Mouse (Mus musculus) hindbrain, embryonic 12.5 days (tissue): ENCODE data around the gene Chadl. TPM values are rescaled to one million over a fixed set of nuclear protein-coding genes. Genes with fewer than 3 reads are reported as not detected.
A peak's percentile ranks its signal among the peaks of the same experiment; 100 is the strongest.

Source experiments
- ATAC-seq: fragments of 200-750 bp; cut with Nextera tagmentation; 2 replicates; pipeline ENCODE4 v1.8.0; 2017; ENCODE audit warnings: moderate TSS enrichment; ENCODE audit not compliant: low FRiP score
- H3K27ac ChIP-seq: fragments of 300-500 bp; sonication (generic); 2 replicates; pipeline ENCODE4 v1.5.1; 2016; ENCODE audit warnings: mild to moderate bottlenecking
- H3K27me3 ChIP-seq: fragments of 300-500 bp; sonication (generic); 2 replicates; pipeline ENCODE4 v1.6.1; 2016; ENCODE audit warnings: mild to moderate bottlenecking
- H3K36me3 ChIP-seq: fragments of 300-500 bp; sonication (generic); 2 replicates; pipeline ENCODE4 v1.6.1; 2016; ENCODE audit warnings: mild to moderate bottlenecking
- H3K4me1 ChIP-seq: fragments of 300-500 bp; sonication (generic); 2 replicates; pipeline ENCODE4 v1.6.1; 2016
- H3K4me2 ChIP-seq: fragments of 300-500 bp; sonication (generic); replicated peaks from 2 replicates; pipeline ENCODE4 v1.6.1; 2016; ENCODE audit warnings: mild to moderate bottlenecking
- H3K4me3 ChIP-seq: fragments of 300-500 bp; sonication (generic); 2 replicates; pipeline ENCODE4 v1.5.1; 2016; ENCODE audit warnings: mild to moderate bottlenecking
- H3K9ac ChIP-seq: fragments of 300-500 bp; sonication (generic); 2 replicates; pipeline ENCODE4 v1.6.1; 2016; ENCODE audit warnings: mild to moderate bottlenecking, moderate library complexity
- H3K9me3 ChIP-seq: fragments of 300-500 bp; sonication (generic); replicated peaks from 2 replicates; pipeline ENCODE4 v1.6.1; 2016; ENCODE audit warnings: mild to moderate bottlenecking
- WGBS: fragments of 180-500 bp; shearing (Covaris S2); methylation state at CpG from one replicate; pipeline ENCODE4 v1.1.7; 2016; 5-methylcytosine and 5-hydroxymethylcytosine counted together
- polyA plus RNA-seq: library from polyadenylated mRNA; unstranded; fragments of >200 nt; fragmentation: Nextera tagmentation; extraction: Ambion mirVana; gene quantifications from 2 replicates; pipeline ENCODE4 v1.2.1, GENCODE M21; 2016

Gene Chadl
- polyA plus RNA-seq, 1 experiment from 2014 or later = 9.0 TPM

DNA sequence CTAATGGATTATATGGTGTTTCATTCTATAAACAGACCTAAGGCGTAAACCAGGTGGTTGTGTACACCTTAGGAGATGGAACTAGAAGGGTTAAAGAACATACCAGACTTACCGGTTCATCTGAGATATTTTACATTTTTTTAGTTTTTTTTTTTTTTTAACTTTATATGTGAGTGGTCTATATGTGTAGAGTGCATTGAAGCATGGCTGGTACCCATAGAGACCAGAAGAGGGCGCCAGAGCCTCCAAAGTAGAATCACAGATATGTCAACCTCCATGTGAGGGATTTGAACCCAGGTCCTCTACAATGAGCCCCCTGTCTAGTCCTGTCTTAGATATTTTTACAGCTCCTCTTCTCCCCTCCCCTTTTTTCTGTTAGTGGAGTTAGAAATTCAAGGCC lies 760 bp upstream of the Chadl start:
- Histone ChIP-seq H3K27ac (no peak overlapping the region), H3K36me3 (peaks cover under 1% of the 10 kb centered on the region; the same call in 1 of the 2 replicates), H3K4me3 (no peak overlapping the region), H3K4me1 (peaks cover 15% of the 10 kb centered on the region), H3K4me2 (no peak overlapping the region), H3K9ac (no peak overlapping the region), H3K9me3 (no peaks in the 10 kb centered on the region), H3K27me3 (peaks cover 35% of the 10 kb centered on the region)
- WGBS = 47% methylated on average over 3 of the region's 3 CpGs
- ATAC-seq = no peak

DNA sequence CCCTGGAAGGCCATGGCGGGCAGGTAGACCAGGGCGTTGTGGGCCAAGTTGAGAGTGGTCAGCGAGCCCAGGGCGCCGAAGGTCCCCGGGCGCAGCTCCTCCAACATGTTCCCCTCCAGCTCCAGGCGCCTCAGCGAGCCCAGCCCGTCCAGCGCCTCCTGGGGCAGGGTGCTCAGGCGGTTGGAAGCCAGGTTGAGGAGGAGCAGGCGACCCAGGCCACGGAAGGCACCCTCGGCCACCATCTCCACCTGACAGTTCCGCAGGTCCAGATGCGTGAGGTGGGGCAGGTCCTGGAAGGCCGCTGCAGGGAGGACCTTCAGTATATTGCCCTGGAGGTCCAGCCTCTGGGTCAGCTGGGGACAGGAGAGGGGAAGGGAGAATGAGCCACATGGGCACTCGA lies 2.2 kb downstream of the Chadl start:
- Histone ChIP-seq H3K36me3 (no peaks in the 10 kb centered on the region; the same call in 1 of the 2 replicates), H3K4me2 (peak overlapping the region; percentile 97), H3K4me1 (peaks cover 15% of the 10 kb centered on the region), H3K4me3 (peak overlapping the region; percentile 56), H3K27ac (no peak overlapping the region), H3K9me3 (no peaks in the 10 kb centered on the region), H3K27me3 (peaks cover 49% of the 10 kb centered on the region), H3K9ac (peak overlapping the region; percentile 68)
- peak; percentile 16; the same call in 1 of the 2 replicates for ATAC-seq
- 27% methylated on average over 19 of the region's 19 CpGs for WGBS

DNA sequence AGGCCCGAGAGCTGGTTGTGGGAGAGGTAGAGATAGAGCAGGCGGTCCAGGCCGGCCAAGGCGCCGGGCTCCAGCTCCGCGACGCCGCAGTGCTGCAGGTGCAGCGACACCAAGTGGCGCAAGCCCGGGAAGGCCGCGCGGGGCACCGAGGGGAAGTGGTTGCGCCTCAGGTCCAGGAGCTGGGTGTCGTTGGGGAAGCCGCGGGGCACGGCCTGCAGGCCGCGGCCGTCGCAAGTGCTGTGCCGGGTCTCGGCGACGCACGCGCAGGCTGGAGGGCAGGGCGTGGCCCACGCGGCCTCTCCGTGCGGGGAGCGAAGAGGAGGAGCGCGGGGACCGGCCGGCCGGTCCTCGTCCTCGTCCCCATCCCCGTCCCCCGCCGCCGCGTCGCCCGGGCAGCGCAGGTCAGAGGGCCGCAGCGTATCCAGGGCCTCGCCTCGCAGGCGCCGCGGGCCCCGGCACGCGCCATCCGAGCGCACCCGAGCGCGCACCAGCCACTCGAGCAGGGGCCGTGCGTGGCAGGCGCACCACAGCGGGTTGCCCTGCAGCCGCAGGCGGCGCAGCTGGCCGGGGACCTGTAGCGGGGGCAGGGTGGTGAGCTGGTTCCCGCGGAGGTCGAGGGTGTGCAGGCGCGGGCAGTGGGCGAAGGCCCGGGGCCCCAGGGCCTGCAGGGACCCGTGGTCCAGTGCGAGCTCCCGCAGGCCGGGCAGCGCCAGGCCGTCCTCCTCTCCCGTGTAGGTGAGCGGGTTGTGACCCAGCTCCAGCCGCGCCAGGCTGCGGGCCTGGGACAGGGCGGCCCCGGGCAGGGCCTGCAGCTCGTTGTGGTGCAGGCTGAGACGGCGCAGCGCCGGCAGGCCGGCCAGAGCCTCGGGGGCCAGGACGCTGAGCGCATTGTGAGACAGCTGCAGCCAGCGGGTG lies 2.9 kb downstream of the Chadl start:
- H3K4me3 ChIP-seq = peak overlapping the region; percentile 56
- peaks cover 15% of the 10 kb centered on the region for H3K4me1 ChIP-seq
- peak overlapping the region; percentile 97 for H3K4me2 ChIP-seq
- H3K27ac ChIP-seq = no peak overlapping the region; the same call in 1 of the 2 replicates
- peak; percentile 78 for ATAC-seq
- H3K9me3 ChIP-seq = no peaks in the 10 kb centered on the region
- no peaks in the 10 kb centered on the region; the same call in 1 of the 2 replicates for H3K36me3 ChIP-seq
- under 1% methylated on average over 99 of the region's 107 CpGs for WGBS
- H3K27me3 ChIP-seq = peaks cover 49% of the 10 kb centered on the region
- H3K9ac ChIP-seq = peak overlapping the region; percentile 68

DNA sequence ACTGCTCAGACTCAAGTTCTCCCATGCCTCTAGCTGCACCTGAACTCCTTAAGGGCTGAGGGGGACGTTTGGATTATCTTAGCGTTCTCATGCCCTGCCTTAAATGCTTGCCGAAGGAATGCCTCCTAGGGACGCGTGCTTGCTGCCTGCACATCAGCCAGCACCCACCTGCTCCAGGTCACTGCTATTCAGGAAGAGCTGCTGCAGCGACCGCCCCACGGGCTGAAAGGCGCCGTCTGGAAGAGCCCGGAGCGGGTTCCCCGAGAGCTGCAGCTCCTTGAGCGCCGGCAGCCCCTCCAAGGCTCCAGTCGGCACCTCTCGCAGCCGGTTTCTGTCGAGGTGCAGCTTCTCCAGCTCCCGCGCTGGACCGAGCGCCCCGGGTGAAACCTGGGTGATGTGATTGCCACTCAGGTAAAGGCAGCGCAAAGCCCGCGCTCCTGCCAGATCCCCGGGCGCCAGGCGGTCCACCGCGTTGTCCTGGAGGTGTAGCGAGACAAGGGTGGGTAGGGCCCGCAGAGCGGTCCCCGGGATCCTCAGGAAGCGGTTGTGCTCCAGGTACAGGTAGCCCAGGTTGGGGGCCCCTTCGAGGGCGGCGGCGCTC lies 3.6 kb downstream of the Chadl start:
- Histone ChIP-seq H3K4me1 (peaks cover 15% of the 10 kb centered on the region), H3K9ac (peak overlapping the region; percentile 68), H3K4me2 (peak overlapping the region; percentile 97), H3K4me3 (peak overlapping the region; percentile 56), H3K27me3 (peaks cover 49% of the 10 kb centered on the region), H3K27ac (no peak overlapping the region), H3K9me3 (no peaks in the 10 kb centered on the region), H3K36me3 (peaks cover 4% of the 10 kb centered on the region)
- ATAC-seq = peak; percentile 11; the same call in 1 of the 2 replicates
- 4% methylated on average over 41 of the region's 41 CpGs for WGBS

DNA sequence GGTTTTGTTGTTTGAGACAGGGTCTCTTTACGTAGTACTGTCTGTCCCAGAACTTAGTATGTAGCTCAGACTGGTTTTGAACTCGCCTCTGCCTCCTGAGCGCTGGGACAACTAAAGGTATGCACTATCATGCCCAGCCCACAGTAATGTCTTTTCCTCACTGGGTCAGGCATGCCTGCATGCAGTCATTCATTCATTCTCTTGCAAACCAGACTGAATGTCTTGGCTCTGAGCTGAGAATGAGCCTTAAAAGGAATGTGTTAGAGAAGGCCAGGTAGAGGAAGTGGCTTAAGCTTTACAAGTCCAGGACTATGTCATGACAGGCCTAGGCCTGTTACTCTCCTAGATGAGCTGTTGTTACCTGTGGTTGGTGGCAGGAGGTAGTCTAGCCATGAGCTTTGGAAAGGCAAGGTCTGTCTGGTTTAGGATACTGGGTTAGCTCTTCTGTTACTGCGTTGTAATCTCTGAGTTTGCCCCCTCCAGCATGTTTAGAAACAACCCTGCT lies 16.7 kb downstream of the Chadl start:
- Histone ChIP-seq H3K4me3 (no peak overlapping the region), H3K4me2 (no peak overlapping the region), H3K9ac (no peak overlapping the region), H3K27me3 (no peaks in the 10 kb centered on the region), H3K27ac (no peak overlapping the region), H3K36me3 (peaks cover 80% of the 10 kb centered on the region), H3K9me3 (no peaks in the 10 kb centered on the region), H3K4me1 (no peaks in the 10 kb centered on the region)
- ATAC-seq = no peak
- 98% methylated on average over 4 of the region's 4 CpGs for WGBS

DNA sequence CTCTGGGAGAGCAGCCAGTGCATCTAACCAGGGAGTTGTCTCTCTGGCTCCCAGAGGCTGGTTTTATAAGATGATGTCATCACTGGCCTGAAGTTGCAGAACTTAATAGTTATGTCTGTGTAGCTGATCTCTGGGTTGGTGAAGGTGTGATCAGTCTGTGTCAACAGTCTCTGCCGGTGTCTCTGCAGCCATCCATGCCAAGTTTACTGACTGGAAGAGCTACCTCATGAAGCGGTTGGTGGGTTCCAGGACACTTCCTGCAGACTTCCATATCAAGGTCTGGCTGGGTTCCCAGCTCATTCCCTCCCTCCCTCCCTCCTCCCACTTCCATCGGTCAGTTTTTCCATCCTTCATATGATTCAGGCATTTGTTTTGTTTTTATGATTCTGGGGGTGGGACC lies 20.4 kb downstream of the Chadl start:
- no peaks in the 10 kb centered on the region for H3K27me3 ChIP-seq
- H3K9me3 ChIP-seq = no peaks in the 10 kb centered on the region
- no peak for ATAC-seq
- H3K4me2 ChIP-seq = no peak overlapping the region
- no peak overlapping the region for H3K4me3 ChIP-seq
- H3K4me1 ChIP-seq = no peaks in the 10 kb centered on the region
- 76% methylated on average over 3 of the region's 3 CpGs for WGBS
- H3K36me3 ChIP-seq = peaks cover 64% of the 10 kb centered on the region
- H3K27ac ChIP-seq = no peak overlapping the region
- H3K9ac ChIP-seq = no peak overlapping the region

DNA sequence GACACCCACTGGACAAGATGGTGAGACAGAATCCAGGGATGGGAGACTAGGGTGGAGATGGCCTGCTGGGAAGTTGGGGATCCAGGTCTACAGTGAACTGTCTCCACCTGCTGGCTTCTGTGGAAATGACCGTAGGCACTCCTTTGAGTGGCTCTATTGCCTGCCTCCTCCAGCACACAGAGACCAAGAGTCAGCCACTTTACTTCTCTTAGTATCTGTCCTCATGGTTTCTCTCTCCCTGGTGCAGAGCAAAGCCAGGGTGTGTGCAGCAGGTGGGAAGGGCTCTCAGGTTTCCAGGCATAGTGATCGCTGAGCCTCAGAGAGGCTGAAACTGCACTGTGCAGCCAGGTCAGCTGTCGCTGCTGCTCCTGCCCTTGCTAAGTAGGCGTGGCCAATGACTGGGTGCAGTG lies 26.9 kb downstream of the Chadl start:
- ATAC-seq = no peak
- H3K36me3 ChIP-seq = peaks cover 58% of the 10 kb centered on the region
- no peak overlapping the region for H3K4me3 ChIP-seq
- no peaks in the 10 kb centered on the region for H3K27me3 ChIP-seq
- H3K4me1 ChIP-seq = peaks cover under 1% of the 10 kb centered on the region; the same call in 1 of the 2 replicates
- H3K9ac ChIP-seq = no peak overlapping the region
- H3K4me2 ChIP-seq = no peak overlapping the region
- WGBS = 79% methylated on average over 4 of the region's 4 CpGs
- H3K27ac ChIP-seq = no peak overlapping the region
- H3K9me3 ChIP-seq = no peaks in the 10 kb centered on the region

DNA sequence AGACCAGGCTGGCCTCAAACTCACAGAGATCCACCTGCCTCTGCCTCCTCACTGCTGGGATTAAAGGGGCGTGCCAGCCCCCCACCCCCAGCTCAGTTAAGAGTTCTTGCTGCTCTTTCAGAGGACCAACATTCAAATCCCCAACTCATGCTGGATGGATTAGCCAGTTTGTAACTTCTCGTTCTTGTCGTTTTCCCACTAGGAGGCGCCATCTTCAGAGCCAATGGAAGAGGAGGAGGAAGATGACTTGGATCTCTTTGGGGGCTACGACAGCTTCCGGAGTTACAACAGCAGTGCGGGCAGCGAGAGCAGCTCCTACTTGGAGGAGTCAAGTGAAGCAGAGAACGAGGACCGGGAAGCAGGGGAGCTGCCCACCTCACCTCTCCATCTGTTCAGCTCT lies 30.1 kb downstream of the Chadl start:
- H3K9ac ChIP-seq = no peak overlapping the region
- ATAC-seq = no peak
- no peak overlapping the region for H3K27ac ChIP-seq
- H3K36me3 ChIP-seq = peaks cover 39% of the 10 kb centered on the region
- H3K27me3 ChIP-seq = no peaks in the 10 kb centered on the region
- H3K9me3 ChIP-seq = no peaks in the 10 kb centered on the region
- WGBS = 86% methylated on average over 10 of the region's 10 CpGs
- H3K4me1 ChIP-seq = peaks cover 10% of the 10 kb centered on the region
- no peak overlapping the region for H3K4me3 ChIP-seq
- no peak overlapping the region for H3K4me2 ChIP-seq

DNA sequence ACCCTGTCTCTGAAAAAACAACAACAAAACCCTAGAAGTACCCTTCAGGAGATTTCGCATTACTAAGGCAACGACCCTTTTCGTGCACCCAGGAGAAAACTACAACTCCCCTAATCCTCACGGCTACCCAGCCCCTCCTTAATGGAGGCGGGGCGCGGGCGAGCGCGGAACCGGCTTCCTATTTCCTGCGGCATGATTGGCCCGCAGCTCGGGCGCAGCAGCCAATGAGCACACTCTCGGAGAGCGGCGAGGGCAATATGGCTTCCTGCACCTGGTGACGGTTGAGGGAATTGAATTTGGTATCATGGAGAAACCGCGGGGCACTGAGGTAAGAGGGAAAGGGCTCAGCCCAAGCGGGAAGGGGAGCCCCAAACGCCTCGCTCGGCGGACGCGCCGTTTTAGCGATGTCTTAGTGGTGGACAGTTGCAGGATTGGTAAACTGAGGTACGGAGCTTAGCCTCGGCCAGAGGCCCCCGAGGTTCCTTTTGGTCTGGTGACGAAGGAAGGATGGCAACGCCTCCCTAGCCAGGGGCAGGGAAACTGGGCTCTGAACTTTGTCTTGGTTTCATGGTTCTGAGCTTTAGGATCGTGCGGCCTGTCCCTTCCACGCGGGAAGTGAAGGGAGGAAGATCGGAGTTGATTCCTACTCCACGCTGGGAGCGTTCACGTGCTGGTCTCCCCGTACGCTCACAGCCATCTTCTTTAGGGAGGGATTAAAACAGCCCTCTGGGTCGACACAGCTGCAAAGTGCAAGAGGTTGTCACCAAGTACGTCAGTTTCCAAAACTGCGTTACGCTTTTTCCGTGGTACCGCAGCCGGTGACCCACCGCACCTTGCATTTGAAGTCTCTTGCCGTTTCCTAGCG lies 33.2 kb downstream of the Chadl start, which contains the start of gene L3mbtl2:
Gene L3mbtl2, plus strand, starts transcription at position 193 of the 865 bp plus-strand sequence.
- under 1% methylated on average over 55 of the region's 55 CpGs for WGBS
- H3K9me3 ChIP-seq = no peaks in the 10 kb centered on the region
- H3K27me3 ChIP-seq = no peaks in the 10 kb centered on the region

DNA sequence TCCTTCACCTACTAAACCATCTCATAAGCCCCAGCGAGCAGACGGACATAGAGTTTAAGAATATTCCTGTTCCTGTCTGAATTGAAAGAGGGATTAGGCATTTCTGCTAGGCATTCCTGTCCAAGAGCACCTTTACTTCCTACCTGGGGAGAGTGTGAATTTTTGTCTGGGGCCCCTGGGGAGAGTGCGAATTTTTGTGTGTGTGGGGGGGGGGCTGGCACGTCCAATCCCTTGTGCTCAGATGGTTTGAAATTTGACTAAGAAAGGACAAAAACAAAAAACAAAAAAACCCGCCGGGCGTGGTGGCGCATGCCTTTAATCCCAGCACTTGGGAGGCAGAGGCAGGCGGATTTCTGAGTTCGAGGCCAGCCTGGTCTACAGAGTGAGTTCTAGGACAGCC lies 33.8 kb downstream of the Chadl start:
- WGBS = 68% methylated on average over 10 of the region's 10 CpGs
- H3K36me3 ChIP-seq = peaks cover 13% of the 10 kb centered on the region
- H3K9ac ChIP-seq = no peak overlapping the region
- H3K9me3 ChIP-seq = no peaks in the 10 kb centered on the region
- H3K27ac ChIP-seq = no peak overlapping the region
- peak overlapping the region; percentile 87 for H3K4me2 ChIP-seq
- no peaks in the 10 kb centered on the region for H3K27me3 ChIP-seq
- peaks cover 10% of the 10 kb centered on the region for H3K4me1 ChIP-seq
- no peak; the same call in 1 of the 2 replicates for ATAC-seq
- peak overlapping the region; percentile 81 for H3K4me3 ChIP-seq

More for the DNA sequence above, 33.2 kb downstream of the Chadl start, which contains the start of gene L3mbtl2:
- H3K36me3 ChIP-seq = peaks cover 20% of the 10 kb centered on the region
- H3K4me1 ChIP-seq = peaks cover 10% of the 10 kb centered on the region
- peak within 1 kb of the TSS; percentile 76 for H3K9ac ChIP-seq
- peak within 1 kb of the TSS; percentile 81 for H3K4me3 ChIP-seq
- ATAC-seq = peak; percentile 98
- H3K4me2 ChIP-seq = peak within 1 kb of the TSS; percentile 87
- H3K27ac ChIP-seq = peak within 1 kb of the TSS; percentile 44; the same call in 1 of the 2 replicates

DNA sequence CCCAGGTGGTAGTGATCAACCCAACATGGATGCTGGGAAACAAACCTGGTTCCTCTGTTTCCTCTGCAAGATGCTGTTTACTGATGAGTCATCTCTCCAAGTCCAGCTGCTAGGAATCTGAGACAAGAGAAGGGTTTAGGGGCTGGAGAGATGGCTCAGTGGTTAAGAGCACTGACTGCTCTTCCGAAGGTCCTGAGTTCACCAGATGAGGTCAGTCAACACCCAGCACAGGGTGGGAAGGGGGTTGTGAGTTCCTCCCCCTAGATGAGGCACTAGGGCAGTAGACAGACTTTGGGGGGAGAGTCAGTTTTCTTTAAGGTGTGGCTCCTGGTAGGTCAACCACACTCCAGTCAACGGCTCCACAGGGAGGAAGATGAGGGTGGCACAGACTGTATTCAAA lies 35.4 kb downstream of the Chadl start:
- Histone ChIP-seq H3K9me3 (no peaks in the 10 kb centered on the region), H3K27ac (no peak overlapping the region), H3K4me1 (peaks cover 10% of the 10 kb centered on the region), H3K4me3 (no peak overlapping the region), H3K27me3 (no peaks in the 10 kb centered on the region), H3K9ac (no peak overlapping the region), H3K36me3 (no peaks in the 10 kb centered on the region), H3K4me2 (no peak overlapping the region)
- whole genome bisulfite sequencing = 90% methylated on average over 2 of the region's 2 CpGs
- ATAC-seq = no peak
